Mouse (Mus musculus): Measurements from ENCODE around the gene Mb21d2. TPM values are rescaled to one million over a fixed set of nuclear protein-coding genes. Genes with fewer than 3 reads are reported as not detected.

The Mb21d2 gene
- total RNA-seq, 2 experiments from 2014 or later = not detected

DNA sequence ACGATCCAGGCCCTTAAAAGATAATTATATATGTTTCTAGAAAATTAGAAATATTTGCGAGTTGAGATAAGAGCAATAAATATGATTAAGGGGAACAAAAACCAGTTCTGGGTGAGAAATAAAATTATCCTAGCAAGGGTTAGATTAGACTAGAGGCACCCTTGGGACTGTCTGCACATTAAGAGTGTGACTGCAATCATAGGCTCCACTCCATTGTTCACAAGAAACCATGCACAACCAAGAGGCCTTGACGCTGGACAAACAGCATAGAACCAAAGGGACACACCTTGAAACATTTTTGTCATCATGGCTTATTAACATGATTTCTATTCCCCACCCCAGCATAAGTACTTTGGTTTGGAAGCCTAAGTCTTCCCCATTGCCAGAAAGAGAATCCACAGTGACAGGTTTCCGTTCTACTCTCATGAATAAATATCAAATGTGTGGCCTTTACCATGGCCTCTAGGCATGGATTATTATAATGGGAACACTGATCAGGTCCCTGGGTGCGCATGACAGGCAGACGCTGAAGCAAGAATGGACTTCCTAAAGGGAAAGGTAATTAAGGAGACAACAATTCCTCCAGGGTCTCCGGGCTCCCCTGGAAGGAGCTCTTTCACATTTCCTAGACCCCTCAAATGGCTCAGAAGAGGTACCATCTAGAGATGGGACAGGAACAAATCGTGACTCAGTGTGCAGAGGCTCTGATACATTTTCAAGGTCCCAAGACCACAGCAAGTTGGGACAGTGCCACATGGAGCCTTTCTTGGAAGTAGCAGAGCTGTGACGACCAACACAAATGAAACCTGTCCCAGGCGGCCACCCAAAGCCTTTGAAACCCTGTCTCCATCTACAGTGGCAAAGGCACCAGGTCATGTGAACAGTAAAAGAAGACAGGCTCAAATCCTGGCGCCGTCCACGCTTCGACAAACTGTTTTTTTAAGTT is 26.6 kb downstream of the Mb21d2 start:
- no peak for ATAC-seq (replicated peaks; ENCODE audit: poor library complexity)

- ATAC-seq (replicated peaks; ENCODE audit: poor library complexity) = no peak
These were observed 30.3 kb downstream of the Mb21d2 start for GRCm38 (mm10) chr16:28899161-28899540.

- no peak for ATAC-seq (replicated peaks; ENCODE audit: poor library complexity)
These were observed 30.8 kb downstream of the Mb21d2 start for GRCm38 (mm10) chr16:28898509-28899160.

- no peak for ATAC-seq (replicated peaks; ENCODE audit: poor library complexity)
These were observed 32.9 kb downstream of the Mb21d2 start for GRCm38 (mm10) chr16:28896571-28896970.

DNA sequence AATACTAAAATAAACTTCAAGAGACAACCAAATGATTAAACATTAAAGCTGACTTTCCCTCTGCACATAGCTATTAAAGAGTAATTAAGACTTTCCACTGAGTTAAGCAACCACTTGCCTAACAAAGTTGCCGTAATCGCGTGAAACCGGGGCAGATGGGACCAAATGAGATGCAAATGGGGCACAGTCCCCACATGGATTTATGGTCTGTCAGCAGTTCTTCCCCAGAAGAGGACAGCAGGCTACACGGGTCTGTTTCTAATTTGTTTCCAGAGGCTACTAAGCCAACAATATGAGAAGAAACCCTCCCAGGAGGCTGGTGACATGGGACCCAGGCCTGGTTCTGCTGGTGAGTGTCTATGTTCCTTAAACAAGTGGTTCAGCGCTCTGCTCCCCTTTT is 34.6 kb downstream of the Mb21d2 start:
- no peak for ATAC-seq (replicated peaks; ENCODE audit: poor library complexity)

GRCm38 (mm10) chr16:28893266-28893665 is 36.2 kb downstream of the Mb21d2 start:
- no peak for ATAC-seq (replicated peaks; ENCODE audit: poor library complexity)

GRCm38 (mm10) chr16:28886201-28886745 is 43.2 kb downstream of the Mb21d2 start:
- no peak for ATAC-seq (replicated peaks; ENCODE audit: poor library complexity)

- no peak for ATAC-seq (replicated peaks; ENCODE audit: poor library complexity)
These were observed 44.0 kb downstream of the Mb21d2 start for GRCm38 (mm10) chr16:28885474-28885873.

- no peak for ATAC-seq (replicated peaks; ENCODE audit: poor library complexity)
These were observed 44.8 kb downstream of the Mb21d2 start for GRCm38 (mm10) chr16:28884661-28885060.

DNA sequence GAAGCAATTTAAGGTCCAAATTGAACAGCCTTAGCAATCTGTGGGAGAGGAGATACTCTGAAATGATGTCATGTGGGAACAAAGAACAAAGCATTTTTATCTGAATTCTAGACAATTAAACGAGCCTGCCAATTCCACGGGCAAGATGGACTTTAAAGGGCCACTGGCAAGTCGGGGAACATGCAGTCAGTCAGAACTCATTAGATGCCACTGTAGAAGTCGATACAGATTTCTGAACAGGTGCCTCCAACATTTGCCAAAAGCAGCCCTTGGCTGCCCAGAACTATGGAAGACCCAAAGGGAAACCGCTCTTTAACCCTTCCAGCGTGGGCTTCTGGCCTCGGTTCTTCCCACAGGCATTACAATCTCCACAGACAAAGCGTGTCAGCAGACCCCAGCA is 45.8 kb downstream of the Mb21d2 start:
- no peak for ATAC-seq (replicated peaks; ENCODE audit: poor library complexity)

- no peak for ATAC-seq (replicated peaks; ENCODE audit: poor library complexity)
These were observed 46.6 kb downstream of the Mb21d2 start for GRCm38 (mm10) chr16:28882687-28883428.

GRCm38 (mm10) chr16:28881787-28882186 is 47.7 kb downstream of the Mb21d2 start:
- ATAC-seq (replicated peaks; ENCODE audit: poor library complexity) = no peak

- ATAC-seq (replicated peaks; ENCODE audit: poor library complexity) = no peak
These were observed 48.7 kb downstream of the Mb21d2 start for GRCm38 (mm10) chr16:28880756-28881155.

GRCm38 (mm10) chr16:28880307-28880681 is 49.2 kb downstream of the Mb21d2 start:
- ATAC-seq (replicated peaks; ENCODE audit: poor library complexity) = no peak

- no peak for ATAC-seq (replicated peaks; ENCODE audit: poor library complexity)
These were observed 49.7 kb downstream of the Mb21d2 start for GRCm38 (mm10) chr16:28879636-28880306.

DNA sequence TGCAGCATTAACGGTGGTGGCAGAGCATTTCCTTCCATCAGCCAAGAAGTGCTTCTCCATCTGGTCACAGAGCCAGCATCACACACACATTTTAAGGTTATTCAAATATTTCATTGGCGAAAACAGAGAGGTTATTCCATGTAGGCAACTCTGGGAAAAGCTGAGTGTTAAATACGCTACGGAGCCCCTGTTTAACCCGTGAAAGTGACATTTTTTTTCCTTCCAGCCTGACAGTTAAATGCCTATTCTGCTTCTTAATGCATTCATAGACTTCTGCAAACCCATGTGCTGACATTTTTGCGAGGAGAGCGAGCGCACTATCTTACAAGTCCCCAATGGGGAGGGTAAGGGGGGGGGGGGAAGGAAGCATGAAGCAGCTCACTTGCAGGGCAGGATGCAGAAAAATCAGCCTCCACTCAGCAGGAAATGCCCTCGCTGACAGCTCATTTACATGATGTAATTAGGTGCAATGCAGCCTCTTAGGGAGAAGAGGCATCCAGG is 52.3 kb downstream of the Mb21d2 start:
- ATAC-seq (replicated peaks; ENCODE audit: poor library complexity) = no peak

GRCm38 (mm10) chr16:28873404-28873895 is 56.0 kb downstream of the Mb21d2 start:
- no peak for ATAC-seq (replicated peaks; ENCODE audit: poor library complexity)

GRCm38 (mm10) chr16:28870860-28871259 is 58.6 kb downstream of the Mb21d2 start:
- ATAC-seq (replicated peaks; ENCODE audit: poor library complexity) = no peak

DNA sequence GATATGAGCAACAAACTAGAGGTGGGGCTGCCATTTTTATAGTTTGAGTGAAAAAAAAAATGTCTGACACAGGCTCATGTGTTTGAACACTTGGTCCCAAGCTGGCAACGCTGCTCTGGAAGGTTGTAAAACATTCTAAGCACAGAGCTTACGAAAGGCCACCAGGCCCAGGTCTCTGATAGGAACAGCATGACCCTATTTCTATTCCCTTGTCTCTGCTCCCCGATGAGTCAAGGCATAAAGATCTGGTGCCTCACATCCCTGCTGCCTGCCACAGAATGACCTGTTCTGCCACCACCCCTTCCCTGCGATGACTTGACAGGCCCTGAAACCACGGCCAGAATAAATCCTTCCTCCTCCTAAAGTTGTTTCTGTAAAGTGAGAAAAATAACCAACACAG is 59.0 kb downstream of the Mb21d2 start:
- ATAC-seq (replicated peaks; ENCODE audit: poor library complexity) = no peak

GRCm38 (mm10) chr16:28868864-28869263 is 60.6 kb downstream of the Mb21d2 start:
- ATAC-seq (replicated peaks; ENCODE audit: poor library complexity) = no peak
